Mouse (Mus musculus) embryo, embryonic 9.5 days (tissue): Measurements from ENCODE around the gene Tubb3.
"Not testable (repeated sequence)": the region's sequence is repeated elsewhere in the genome, so short reads cannot be mapped to it uniquely, and the experiment has no call there.

Source experiments
- DNase-seq: peaks from one replicate; pipeline ENCODE4 v3.0.0-alpha.2; 2017; ENCODE audit errors: extremely low spot score

Tubb3 gene

GRCm38 (mm10) chr8:123412560-123413170 lies 1.4 kb downstream of the Tubb3 start:
- DNase-seq = peak; percentile 52

- DNase-seq = peak; percentile 57
Observed at GRCm38 (mm10) chr8:123414255-123414654, 3.0 kb downstream of the Tubb3 start.

GRCm38 (mm10) chr8:123414997-123415696 lies 3.9 kb downstream of the Tubb3 start:
- DNase-seq = not testable (repeated sequence)

GRCm38 (mm10) chr8:123415967-123416943 lies 5.0 kb downstream of the Tubb3 start:
- no peak for DNase-seq

- no peak for DNase-seq
Observed at GRCm38 (mm10) chr8:123416944-123417555, 5.8 kb downstream of the Tubb3 start.

GRCm38 (mm10) chr8:123419711-123420110 lies 8.5 kb downstream of the Tubb3 start:
- DNase-seq = no peak

- no peak for DNase-seq
Observed at GRCm38 (mm10) chr8:123420525-123421281, 9.5 kb downstream of the Tubb3 start.

GRCm38 (mm10) chr8:123421325-123421724 lies 10.1 kb downstream of the Tubb3 start:
- DNase-seq = no peak

GRCm38 (mm10) chr8:123422056-123422780 lies 11.0 kb downstream of the Tubb3 start:
- DNase-seq = peak; percentile 73

GRCm38 (mm10) chr8:123422781-123423159 lies 11.5 kb downstream of the Tubb3 start:
- DNase-seq = no peak

GRCm38 (mm10) chr8:123423441-123423840 lies 12.2 kb downstream of the Tubb3 start, which contains the start of gene Def8:
Def8 (plus strand) TSS chr8:123423527.
- no peak for DNase-seq

- DNase-seq = no peak
Observed at GRCm38 (mm10) chr8:123426511-123427509, 15.6 kb downstream of the Tubb3 start.

GRCm38 (mm10) chr8:123427639-123428275 lies 16.5 kb downstream of the Tubb3 start:
- no peak for DNase-seq

- DNase-seq = no peak
Observed at GRCm38 (mm10) chr8:123428343-123428893, 17.2 kb downstream of the Tubb3 start.

GRCm38 (mm10) chr8:123428939-123429721 lies 17.9 kb downstream of the Tubb3 start:
- DNase-seq = no peak

GRCm38 (mm10) chr8:123429722-123430013 lies 18.4 kb downstream of the Tubb3 start:
- DNase-seq = not testable (repeated sequence)

- not testable (repeated sequence) for DNase-seq
Observed at GRCm38 (mm10) chr8:123430936-123431335, 19.7 kb downstream of the Tubb3 start.
